Mouse (Mus musculus): ENCODE data around the gene Fam78b.

DNA sequence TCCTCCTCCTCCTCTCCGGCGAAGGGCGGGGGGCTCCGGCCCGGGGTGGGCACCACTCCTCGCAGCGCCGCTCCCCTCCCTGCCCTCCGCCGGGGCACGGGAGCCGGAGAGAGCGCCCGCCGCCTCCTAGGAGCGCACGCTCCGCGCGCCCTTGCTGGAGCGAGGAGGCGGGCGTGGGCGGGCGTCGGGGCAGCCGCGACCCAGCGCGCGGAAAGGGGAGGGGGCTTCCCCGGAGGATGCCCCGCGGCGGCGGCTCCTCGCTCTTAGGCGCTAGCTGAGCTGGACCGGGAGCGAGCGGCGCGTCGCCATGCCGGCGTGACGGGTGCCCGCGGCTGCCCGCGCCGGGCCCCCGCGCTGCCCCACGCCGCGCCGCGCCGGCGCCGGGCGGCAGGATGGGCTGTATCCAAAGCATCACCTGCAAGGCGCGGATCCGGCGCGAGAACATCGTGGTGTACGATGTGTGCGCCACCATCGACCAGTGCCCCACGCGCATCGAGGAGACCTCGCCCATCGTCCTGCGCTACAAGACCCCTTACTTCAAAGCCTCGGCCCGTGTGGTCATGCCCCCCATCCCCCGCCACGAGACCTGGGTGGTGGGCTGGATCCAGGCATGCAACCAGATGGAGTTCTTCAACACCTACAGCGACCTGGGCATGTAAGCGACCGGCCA, at the start of gene Fam78b:
- TF ChIP-seq EP300 (IDR thresholded peaks at IDR 0.05; ENCODE audit: low read depth), result no peak
- no peak for TF ChIP-seq CTCF (IDR thresholded peaks at IDR 0.05; ENCODE audit: low read depth)
